Mouse (Mus musculus) neural tube, embryonic 14.5 days (tissue): ENCODE measurements at regions not wholly inside any gene's neighbourhood (a gene's known extent, or its start where the extent isn't known, plus 50 kb on each side); places are given as distances from the start of the nearest gene placed in this dataset.

Experiments
- ATAC-seq: fragments of 200-750 bp; cut with Nextera tagmentation; 2 replicates; pipeline ENCODE4 v1.8.0; 2017; ENCODE audit warnings: low read depth, mild to moderate bottlenecking, moderate TSS enrichment, moderate library complexity
- H3K27ac ChIP-seq: fragments of 300-500 bp; sonication (generic); 2 replicates; pipeline ENCODE4 v1.5.1; 2014; ENCODE audit warnings: low read depth, mild to moderate bottlenecking, control low read depth, low read length, moderate library complexity, mixed read lengths
- H3K27me3 ChIP-seq: fragments of 300-500 bp; sonication (generic); 2 replicates; pipeline ENCODE4 v1.6.1; 2014; ENCODE audit warnings: low read length; ENCODE audit not compliant: control insufficient read depth, insufficient read depth
- H3K36me3 ChIP-seq: fragments of 300-500 bp; sonication (generic); 2 replicates; pipeline ENCODE4 v1.6.1; 2014; ENCODE audit warnings: low read length, mixed read lengths; ENCODE audit not compliant: control insufficient read depth, insufficient read depth
- H3K4me1 ChIP-seq: fragments of 300-500 bp; sonication (generic); 2 replicates; pipeline ENCODE4 v1.6.1; 2014; ENCODE audit warnings: low read length; ENCODE audit not compliant: control insufficient read depth, insufficient read depth
- H3K4me2 ChIP-seq: fragments of 300-500 bp; sonication (generic); 2 replicates; pipeline ENCODE4 v1.6.1; 2014; ENCODE audit warnings: mild to moderate bottlenecking, low read depth, low read length, control low read depth
- H3K4me3 ChIP-seq: fragments of 300-500 bp; sonication (generic); 2 replicates; pipeline ENCODE4 v1.5.1; 2014; ENCODE audit warnings: low read depth, low read length, control low read depth, mixed read lengths
- H3K9ac ChIP-seq: fragments of 300-500 bp; sonication (generic); replicated peaks from 2 replicates; pipeline ENCODE4 v1.6.1; 2014; ENCODE audit warnings: low read depth, mild to moderate bottlenecking, control low read depth, low read length, mixed read lengths
- H3K9me3 ChIP-seq: fragments of 300-500 bp; sonication (generic); 2 replicates; pipeline ENCODE4 v1.6.1; 2016; ENCODE audit warnings: low read length; ENCODE audit not compliant: control insufficient read depth
- WGBS: fragments of 180-500 bp; shearing (Covaris S2); extraction: QIAGEN DNeasy Blood & Tissue Kit; methylation state at CpG from one replicate; pipeline ENCODE4 v1.1.7; 2014; 5-methylcytosine and 5-hydroxymethylcytosine counted together

GRCm38 (mm10) chr4:55924974-55925373, 392.7 kb upstream of the Klf4 start:
- 93% methylated on average over 3 of the region's 3 CpGs for WGBS
- Histone ChIP-seq H3K36me3 (no peaks in the 10 kb centered on the region), H3K4me2 (no peak overlapping the region), H3K9me3 (no peaks in the 10 kb centered on the region), H3K9ac (no peak overlapping the region), H3K27ac (no peak overlapping the region), H3K4me3 (no peak overlapping the region), H3K4me1 (no peaks in the 10 kb centered on the region), H3K27me3 (no peaks in the 10 kb centered on the region)
- ATAC-seq = no peak

- no peaks in the 10 kb centered on the region for H3K4me1 ChIP-seq
- H3K36me3 ChIP-seq = no peaks in the 10 kb centered on the region
- H3K4me3 ChIP-seq = no peak overlapping the region
- no peak overlapping the region for H3K4me2 ChIP-seq
- H3K9me3 ChIP-seq = no peaks in the 10 kb centered on the region
- H3K27me3 ChIP-seq = no peaks in the 10 kb centered on the region
- ATAC-seq = no peak
- H3K9ac ChIP-seq = no peak overlapping the region
- WGBS = 74% methylated on average over 4 of the region's 4 CpGs
- H3K27ac ChIP-seq = no peak overlapping the region
These were observed 389.0 kb upstream of the Klf4 start for GRCm38 (mm10) chr4:55921217-55921616.

GRCm38 (mm10) chr4:55894116-55894885, 362.0 kb upstream of the Klf4 start:
- Histone ChIP-seq H3K4me3 (no peak overlapping the region), H3K4me2 (no peak overlapping the region), H3K27ac (no peak overlapping the region), H3K9ac (no peak overlapping the region), H3K36me3 (no peaks in the 10 kb centered on the region), H3K4me1 (no peaks in the 10 kb centered on the region), H3K9me3 (no peaks in the 10 kb centered on the region), H3K27me3 (no peaks in the 10 kb centered on the region)
- no peak for ATAC-seq
- 77% methylated on average over 12 of the region's 12 CpGs for WGBS

GRCm38 (mm10) chr4:55891656-55892055, 359.4 kb upstream of the Klf4 start:
- Histone ChIP-seq H3K4me1 (no peaks in the 10 kb centered on the region), H3K4me2 (no peak overlapping the region), H3K27me3 (no peaks in the 10 kb centered on the region), H3K9ac (no peak overlapping the region), H3K9me3 (no peaks in the 10 kb centered on the region), H3K27ac (no peak overlapping the region), H3K36me3 (no peaks in the 10 kb centered on the region), H3K4me3 (no peak overlapping the region)
- no peak for ATAC-seq
- WGBS = 94% methylated on average over 10 of the region's 10 CpGs

- Histone ChIP-seq H3K4me3 (no peak overlapping the region), H3K36me3 (no peaks in the 10 kb centered on the region), H3K27ac (no peak overlapping the region), H3K9ac (no peak overlapping the region), H3K9me3 (no peaks in the 10 kb centered on the region), H3K27me3 (no peaks in the 10 kb centered on the region), H3K4me1 (no peaks in the 10 kb centered on the region), H3K4me2 (no peak overlapping the region)
- no peak for ATAC-seq
- WGBS = 86% methylated on average over 6 of the region's 6 CpGs
These were observed 355.3 kb upstream of the Klf4 start for GRCm38 (mm10) chr4:55887581-55887980.

GRCm38 (mm10) chr4:55882541-55882940, 350.3 kb upstream of the Klf4 start:
- Histone ChIP-seq H3K4me3 (no peak overlapping the region), H3K9me3 (no peaks in the 10 kb centered on the region), H3K4me2 (no peak overlapping the region), H3K9ac (no peak overlapping the region), H3K27ac (no peak overlapping the region), H3K27me3 (no peaks in the 10 kb centered on the region), H3K4me1 (no peaks in the 10 kb centered on the region), H3K36me3 (no peaks in the 10 kb centered on the region)
- no peak for ATAC-seq
- 63% methylated on average over 2 of the region's 2 CpGs for WGBS

- H3K4me1 ChIP-seq = no peaks in the 10 kb centered on the region
- no peak overlapping the region for H3K4me2 ChIP-seq
- H3K36me3 ChIP-seq = no peaks in the 10 kb centered on the region
- no peaks in the 10 kb centered on the region for H3K9me3 ChIP-seq
- H3K27ac ChIP-seq = no peak overlapping the region
- H3K4me3 ChIP-seq = no peak overlapping the region
- WGBS = 82% methylated on average over 12 of the region's 12 CpGs
- no peaks in the 10 kb centered on the region for H3K27me3 ChIP-seq
- no peak for ATAC-seq
- no peak overlapping the region for H3K9ac ChIP-seq
These were observed 343.0 kb upstream of the Klf4 start for GRCm38 (mm10) chr4:55875304-55875703.

- 70% methylated on average over 7 of the region's 7 CpGs for WGBS
These were observed 342.6 kb upstream of the Klf4 start for GRCm38 (mm10) chr4:55874875-55875274.

GRCm38 (mm10) chr4:55874276-55874675, 342.0 kb upstream of the Klf4 start:
- ATAC-seq = no peak
- Histone ChIP-seq H3K4me2 (no peak overlapping the region), H3K9ac (no peak overlapping the region), H3K36me3 (no peaks in the 10 kb centered on the region), H3K4me3 (no peak overlapping the region), H3K4me1 (no peaks in the 10 kb centered on the region), H3K9me3 (no peaks in the 10 kb centered on the region), H3K27ac (no peak overlapping the region), H3K27me3 (no peaks in the 10 kb centered on the region)
- 87% methylated on average over 4 of the region's 4 CpGs for WGBS

More at GRCm38 (mm10) chr4:55874875-55875274, 342.6 kb upstream of the Klf4 start:
- H3K36me3 ChIP-seq = no peaks in the 10 kb centered on the region
- H3K9me3 ChIP-seq = no peaks in the 10 kb centered on the region
- no peaks in the 10 kb centered on the region for H3K27me3 ChIP-seq
- no peak for ATAC-seq
- no peaks in the 10 kb centered on the region for H3K4me1 ChIP-seq
- no peak overlapping the region for H3K4me3 ChIP-seq
- no peak overlapping the region for H3K27ac ChIP-seq
- no peak overlapping the region for H3K4me2 ChIP-seq
- no peak overlapping the region for H3K9ac ChIP-seq
